Mouse (Mus musculus): Measurements from ENCODE around the gene C130032M10Rik.

Gene C130032M10Rik

GRCm38 (mm10) chr9:114515364-114515763 lies at the start of gene C130032M10Rik:
Gene C130032M10Rik, plus strand, starts transcription at chr9:114515697.
- DNase-seq (ENCODE audit: low read depth, low spot score): no peak

DNA sequence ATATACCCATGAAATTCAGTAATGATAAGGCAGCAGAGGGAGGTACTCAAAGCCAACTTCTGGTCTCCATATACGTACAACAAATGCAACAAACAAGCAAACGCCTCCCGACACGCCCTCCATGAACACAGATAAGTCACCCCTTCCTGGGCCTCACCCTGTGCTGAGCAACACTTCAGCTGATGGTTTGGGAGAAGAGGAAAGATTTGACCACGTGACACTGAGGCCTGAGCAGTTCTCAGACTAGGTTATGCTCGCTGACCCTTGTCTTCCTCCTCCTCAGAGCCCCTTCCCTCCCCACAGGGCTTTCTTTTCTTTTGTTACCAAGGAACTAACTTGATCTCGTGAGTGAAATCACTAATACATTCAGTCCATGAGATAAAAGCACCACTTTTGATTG lies 48.6 kb upstream of the C130032M10Rik start:
- DNase-seq (ENCODE audit: low read depth, low spot score): peak; percentile 61

DNA sequence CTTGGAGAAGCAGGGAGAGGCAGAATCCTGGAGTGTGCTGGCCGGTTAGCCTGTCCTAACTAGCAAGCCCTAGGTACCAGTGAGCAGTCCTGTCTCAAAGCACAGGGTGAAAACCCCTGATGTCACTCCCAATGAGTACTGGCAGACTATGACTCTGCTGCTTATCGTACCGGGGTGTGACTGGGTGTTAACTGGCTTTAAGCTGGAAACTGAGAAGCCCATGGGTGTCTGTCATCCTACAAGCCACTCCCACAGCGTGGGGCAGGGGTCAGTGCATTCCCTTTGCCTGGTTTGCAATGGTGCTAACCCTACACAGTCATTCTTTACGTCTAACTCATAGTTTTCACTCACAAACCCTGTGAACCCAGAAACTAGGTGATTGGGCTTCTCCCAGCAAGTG lies 47.3 kb upstream of the C130032M10Rik start:
- DNase-seq (ENCODE audit: low read depth, low spot score): no peak

- DNase-seq (ENCODE audit: low read depth, low spot score): no peak
These were observed 46.8 kb upstream of the C130032M10Rik start for GRCm38 (mm10) chr9:114468701-114469100.

DNA sequence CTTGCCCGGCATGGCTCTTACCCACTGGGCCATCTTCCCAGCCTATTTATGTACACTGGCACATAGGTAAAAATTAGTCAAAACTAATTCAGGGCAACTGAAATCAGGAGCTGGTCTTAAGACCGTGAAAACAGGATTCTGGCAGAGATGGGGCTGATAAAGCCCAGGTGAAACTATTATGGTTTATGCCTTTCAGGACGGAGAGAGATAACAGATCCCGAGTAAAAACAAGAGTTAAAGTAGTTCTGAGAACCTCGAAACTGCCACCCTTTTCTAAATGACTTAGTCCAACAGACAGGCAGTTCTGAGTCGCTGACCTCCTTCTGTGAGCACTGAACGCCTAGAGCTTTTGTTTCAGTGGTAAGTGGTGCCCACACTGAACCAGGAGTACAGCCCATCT lies 43.6 kb upstream of the C130032M10Rik start:
- DNase-seq (ENCODE audit: low read depth, low spot score): no peak

- peak; percentile 59 for DNase-seq (ENCODE audit: low read depth, low spot score)
These were observed 38.5 kb upstream of the C130032M10Rik start for GRCm38 (mm10) chr9:114477019-114477418.

GRCm38 (mm10) chr9:114480940-114481339 lies 34.6 kb upstream of the C130032M10Rik start:
- DNase-seq (ENCODE audit: low read depth, low spot score): peak; percentile 66

DNA sequence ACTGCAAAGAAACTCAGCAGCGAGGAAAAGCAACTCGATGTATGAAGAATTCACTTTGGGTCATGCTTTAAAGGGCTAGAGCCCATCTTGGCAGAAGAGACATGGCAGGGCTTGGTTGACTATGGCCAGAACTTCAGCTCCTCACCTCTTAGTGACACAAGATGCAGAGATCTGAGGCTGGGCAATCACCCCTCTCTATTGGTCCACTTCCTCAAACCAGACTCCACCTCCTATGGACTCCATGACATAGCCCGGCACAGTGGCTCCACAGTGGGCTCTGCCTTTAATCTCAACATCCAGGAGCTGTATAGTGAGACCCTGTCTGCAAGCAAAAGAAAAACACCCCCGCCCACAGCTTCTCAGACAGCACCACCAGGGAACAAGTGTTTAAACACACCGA lies 30.7 kb upstream of the C130032M10Rik start:
- no peak for DNase-seq (ENCODE audit: low read depth, low spot score)

GRCm38 (mm10) chr9:114486808-114487207 lies 28.7 kb upstream of the C130032M10Rik start:
- DNase-seq (ENCODE audit: low read depth, low spot score): no peak

GRCm38 (mm10) chr9:114487481-114488258 lies 27.8 kb upstream of the C130032M10Rik start:
- DNase-seq (ENCODE audit: low read depth, low spot score): peak; percentile 52

DNA sequence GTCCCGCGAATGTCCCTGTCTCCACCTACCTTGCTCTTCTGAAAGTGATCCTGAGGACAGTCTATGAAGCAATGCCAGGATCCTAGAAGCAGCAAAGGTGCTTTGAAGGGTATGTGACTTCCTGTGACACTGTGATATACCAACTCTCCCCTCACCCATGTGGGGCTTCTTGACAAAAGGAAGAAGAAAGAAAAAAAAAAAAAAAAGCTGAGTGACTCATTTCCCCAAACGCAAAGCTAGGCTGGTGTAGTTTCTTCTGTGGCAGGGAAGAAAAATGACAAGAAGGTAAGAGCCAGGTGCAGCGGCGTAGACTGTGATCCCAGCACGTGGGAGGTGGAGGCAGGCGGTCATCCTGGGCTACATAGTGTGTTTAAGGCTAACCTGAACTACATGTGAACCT lies 19.0 kb upstream of the C130032M10Rik start:
- DNase-seq (ENCODE audit: low read depth, low spot score): peak; percentile 84

DNA sequence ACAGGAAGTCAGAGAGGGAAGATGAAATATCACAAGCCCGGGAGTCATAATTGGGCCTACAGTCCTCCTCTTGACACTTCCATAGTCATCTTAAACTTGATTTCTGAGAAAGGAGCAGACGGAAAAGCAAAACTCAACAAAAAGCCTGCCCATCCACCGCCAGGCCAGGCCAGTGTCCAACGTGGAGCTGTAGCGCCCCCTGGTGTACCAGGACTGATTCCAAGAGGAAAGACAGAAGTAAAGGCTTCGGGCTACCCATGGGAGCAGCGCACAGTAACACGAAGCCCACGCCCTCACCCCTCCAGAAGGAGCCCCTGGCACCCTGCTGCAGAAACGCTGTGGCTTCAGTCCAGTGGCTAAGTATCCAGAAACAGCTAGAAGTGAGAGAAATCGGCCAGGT lies 17.3 kb upstream of the C130032M10Rik start:
- peak; percentile 85 for DNase-seq (ENCODE audit: low read depth, low spot score)

DNA sequence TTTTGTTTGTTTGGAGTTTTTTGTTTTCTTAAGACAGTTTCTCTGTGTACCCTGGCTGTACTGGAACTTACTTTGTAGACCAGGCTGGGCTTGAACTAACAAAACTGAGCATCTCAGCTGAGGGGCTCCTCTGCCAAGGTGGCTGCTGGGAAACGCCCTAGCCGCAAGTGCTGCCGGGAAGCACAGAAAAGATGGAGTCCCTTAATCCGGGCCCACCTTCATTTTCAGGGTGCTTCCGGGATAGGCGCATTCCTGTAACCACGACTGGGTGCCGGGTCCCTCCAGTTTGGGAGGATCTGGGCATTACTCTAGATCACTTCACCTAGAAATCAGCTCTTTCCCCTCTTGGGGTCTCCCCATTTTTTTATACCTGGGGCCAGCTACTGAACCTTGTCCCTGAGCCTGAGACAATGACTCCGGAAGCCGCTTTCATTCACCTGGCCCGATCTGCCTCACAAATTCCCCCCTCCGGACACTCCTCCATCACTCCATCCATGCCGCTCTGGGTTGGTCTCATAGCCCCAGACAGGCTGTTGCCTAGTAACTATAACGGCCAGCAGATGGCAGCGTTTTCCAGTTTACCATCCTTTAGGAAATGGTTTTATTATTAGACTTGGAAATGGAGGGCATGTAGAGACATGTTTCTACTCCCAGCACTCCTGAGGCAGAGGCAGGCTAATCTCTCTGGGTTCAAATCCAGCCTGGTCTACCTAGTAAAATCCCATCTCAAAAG lies 15.5 kb upstream of the C130032M10Rik start:
- peak; percentile 69 for DNase-seq (ENCODE audit: low read depth, low spot score)

DNA sequence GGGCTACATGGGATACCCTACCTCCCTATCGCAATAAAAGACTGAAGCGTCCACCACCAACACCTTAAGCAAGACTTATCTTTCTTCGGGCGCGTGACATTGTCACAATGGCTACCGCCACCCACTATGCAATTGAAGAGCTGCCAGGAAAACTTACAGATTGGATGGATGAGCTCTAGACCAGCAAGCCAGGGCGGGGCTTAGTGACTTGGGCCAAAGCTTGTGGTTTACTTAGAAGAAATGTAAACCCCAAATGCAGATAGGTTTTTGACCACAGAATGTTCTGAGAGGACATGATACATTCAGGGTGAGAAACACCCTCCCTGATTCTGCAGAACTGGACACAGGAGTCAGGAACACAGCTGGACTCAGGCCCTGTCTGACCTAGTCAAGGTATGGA lies 14.4 kb upstream of the C130032M10Rik start:
- no peak for DNase-seq (ENCODE audit: low read depth, low spot score)

- DNase-seq (ENCODE audit: low read depth, low spot score): no peak
These were observed 13.6 kb upstream of the C130032M10Rik start for GRCm38 (mm10) chr9:114501913-114502312.

DNA sequence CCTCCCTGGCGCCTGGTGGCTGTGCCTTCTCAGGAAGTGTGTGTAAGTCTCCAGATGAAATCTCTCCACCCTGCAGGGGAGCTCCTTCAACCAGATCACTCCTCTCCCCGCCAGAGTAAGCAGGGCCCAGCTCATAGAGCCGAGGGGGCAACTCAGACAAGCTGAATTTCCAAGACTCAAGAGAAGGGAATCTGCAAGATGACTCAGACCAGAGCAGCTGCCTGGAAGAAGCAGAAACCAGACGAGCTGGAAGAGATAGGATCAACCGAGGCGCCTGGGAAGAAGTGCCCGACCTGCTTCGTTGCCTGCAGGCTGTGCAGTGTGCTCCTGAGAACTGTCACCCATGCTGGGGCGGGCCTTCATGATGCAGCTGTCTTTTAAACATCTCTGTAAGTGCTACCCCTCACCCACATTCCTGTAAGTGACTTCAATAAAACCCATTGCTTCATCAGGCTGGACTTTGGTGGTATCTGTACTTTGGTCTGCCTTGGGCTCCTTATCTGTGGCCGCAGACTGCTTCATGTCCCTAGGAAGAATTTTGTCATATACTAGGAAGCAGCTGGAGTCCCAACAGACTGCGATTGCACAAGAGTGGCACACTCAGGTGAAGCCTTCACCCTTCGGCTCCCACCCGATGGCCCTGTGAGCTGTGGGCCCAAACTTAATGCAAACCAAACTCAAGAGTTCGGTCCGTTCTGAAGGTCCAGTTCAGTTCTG lies 12.6 kb upstream of the C130032M10Rik start:
- DNase-seq (ENCODE audit: low read depth, low spot score): no peak

DNA sequence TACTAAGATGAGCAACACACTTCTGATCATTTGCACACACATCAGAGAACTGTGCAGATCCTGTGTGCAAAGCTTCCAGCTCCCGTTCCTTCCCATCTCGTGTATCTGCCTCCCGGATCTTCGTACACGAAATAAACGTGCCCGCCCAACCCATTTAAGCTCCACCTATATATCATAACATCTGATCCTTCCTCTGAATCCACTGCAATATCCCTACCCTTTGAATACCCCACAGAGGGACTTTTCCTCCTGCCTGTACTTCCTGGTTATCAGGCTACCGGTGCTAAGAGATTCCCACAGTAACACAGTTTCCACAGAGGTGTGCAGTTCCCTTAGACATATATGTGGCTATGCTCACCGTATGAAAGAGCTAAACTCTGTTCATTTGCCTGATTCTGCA lies 10.7 kb upstream of the C130032M10Rik start, which contains the start of gene Ccr4:
Ccr4 (minus strand) TSS at position 101 of the 400 bp plus-strand sequence.
- no peak for DNase-seq (ENCODE audit: low read depth, low spot score)

GRCm38 (mm10) chr9:114506564-114506963 lies 8.9 kb upstream of the C130032M10Rik start:
- DNase-seq (ENCODE audit: low read depth, low spot score): no peak

GRCm38 (mm10) chr9:114507421-114507820 lies 8.1 kb upstream of the C130032M10Rik start:
- peak; percentile 64 for DNase-seq (ENCODE audit: low read depth, low spot score)

DNA sequence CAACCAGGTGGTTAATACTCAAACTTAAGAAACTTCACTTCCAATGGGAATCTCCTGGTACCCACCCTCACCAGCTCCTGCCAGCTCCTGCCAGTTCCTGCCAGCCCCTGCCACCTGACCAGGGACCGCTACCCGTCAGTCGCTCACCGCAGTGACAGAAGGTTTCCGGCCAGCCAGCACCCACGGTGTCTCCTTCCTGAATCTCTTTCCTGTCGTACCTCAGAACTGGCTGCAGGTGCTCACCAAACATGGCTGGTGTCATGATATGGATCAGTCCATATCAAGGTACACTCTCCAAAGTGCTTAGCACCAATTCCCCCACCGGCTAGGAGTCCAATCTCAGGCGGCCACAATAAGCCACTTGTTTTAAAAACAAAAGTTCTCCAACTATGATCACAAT lies 5.7 kb upstream of the C130032M10Rik start:
- peak; percentile 75 for DNase-seq (ENCODE audit: low read depth, low spot score)

- no peak for DNase-seq (ENCODE audit: low read depth, low spot score)
These were observed 2.7 kb upstream of the C130032M10Rik start for GRCm38 (mm10) chr9:114512831-114513230.

GRCm38 (mm10) chr9:114517924-114518497 lies 2.5 kb downstream of the C130032M10Rik start:
- DNase-seq (ENCODE audit: low read depth, low spot score): no peak
